Mouse (Mus musculus) thymus, adult 2 months (tissue): ENCODE measurements around the gene Arhgef19.

Experiments
- CTCF ChIP-seq: fragments of 200-500 bp; IDR thresholded peaks from 2 replicates; pipeline ENCODE4 v1.5.1; 2012; ENCODE audit warnings: mild to moderate bottlenecking, control low read depth, low read length, moderate library complexity, borderline replicate concordance; ENCODE audit not compliant: control insufficient read depth, poor library complexity, insufficient read depth; ENCODE audit errors: extremely low read depth
- POLR2A ChIP-seq: fragments of 200-500 bp; IDR thresholded peaks from 2 replicates; pipeline ENCODE4 v1.6.1; 2012; ENCODE audit warnings: mild to moderate bottlenecking, low read length, control low read depth, moderate library complexity; ENCODE audit not compliant: control insufficient read depth, poor library complexity, insufficient read depth; ENCODE audit errors: extremely low read depth

- no peak for TF ChIP-seq POLR2A
- TF ChIP-seq CTCF, result no peak
Observed at GRCm38 (mm10) chr4:141282623-141283022, 43.3 kb downstream of the Arhgef19 start.
